Mouse (Mus musculus) frontal cortex, postnatal 10 days (tissue): ENCODE data around the gene Mthfsd.

Experiments
- DNase-seq, 2 experiments: peaks; one replicate each; pipeline ENCODE4 v3.0.0; 2022; ENCODE audit warnings: low spot score in 2 of 2, mixed read lengths in 1 of 2

The Mthfsd gene

DNA sequence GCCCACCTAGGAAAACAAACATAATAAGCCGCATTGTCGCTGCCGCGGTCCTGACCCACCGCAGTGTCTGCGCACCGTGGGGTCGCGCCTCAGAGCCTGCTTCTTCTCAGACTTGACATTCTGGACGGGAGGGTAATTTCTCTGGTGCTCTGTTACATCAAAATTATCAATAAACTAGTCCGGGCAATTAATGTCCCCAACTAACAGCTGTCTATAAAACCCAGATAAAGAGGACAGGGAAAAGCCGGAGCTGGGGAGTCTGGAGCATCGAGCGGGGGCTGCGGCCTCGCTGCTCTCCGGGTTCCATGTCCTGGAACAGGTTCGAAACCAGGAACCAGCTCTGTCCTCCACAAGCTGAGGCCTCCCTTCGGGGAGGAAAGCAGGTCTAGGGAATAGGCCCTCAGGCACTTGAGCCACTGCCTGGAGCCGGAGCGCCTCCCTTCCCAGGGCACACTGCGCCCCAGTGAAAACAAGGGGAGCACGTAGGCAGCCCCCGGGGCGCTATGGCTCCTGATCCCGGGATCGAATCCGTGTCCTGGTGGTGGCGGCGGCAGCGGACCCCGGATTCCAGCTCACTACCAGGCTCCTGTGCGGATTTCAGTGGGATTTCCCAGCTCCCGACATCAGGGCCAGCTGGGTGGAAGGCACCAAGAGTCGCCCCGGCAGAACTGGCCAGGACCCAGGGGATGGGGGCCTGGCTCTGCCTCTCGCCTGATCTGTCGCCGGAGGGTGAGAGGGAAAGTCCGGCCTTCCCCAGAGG is 19.1 kb downstream of the Mthfsd start:
- DNase-seq, result no peak

GRCm38 (mm10) chr8:121088281-121088680 is 19.9 kb downstream of the Mthfsd start:
- DNase-seq, result no peak

- DNase-seq, result no peak
These were observed 21.9 kb downstream of the Mthfsd start for GRCm38 (mm10) chr8:121086004-121086900.

GRCm38 (mm10) chr8:121085561-121085960 is 22.6 kb downstream of the Mthfsd start:
- DNase-seq, result no peak

DNA sequence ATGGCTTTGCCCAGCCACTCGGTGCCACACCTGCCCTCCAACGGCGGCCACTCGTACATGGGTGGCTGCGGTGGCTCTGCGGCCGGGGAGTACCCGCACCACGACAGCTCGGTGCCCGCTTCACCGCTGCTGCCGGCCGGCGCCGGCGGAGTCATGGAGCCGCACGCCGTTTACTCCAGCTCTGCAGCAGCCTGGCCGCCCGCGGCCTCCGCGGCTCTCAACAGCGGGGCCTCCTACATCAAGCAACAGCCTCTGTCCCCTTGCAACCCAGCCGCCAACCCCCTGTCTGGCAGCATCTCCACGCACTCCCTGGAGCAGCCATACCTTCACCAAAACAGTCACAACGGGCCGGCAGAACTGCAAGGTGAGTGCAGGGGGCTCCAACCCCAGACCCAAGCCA is 23.2 kb downstream of the Mthfsd start:
- no peak for DNase-seq

GRCm38 (mm10) chr8:121084210-121084951 is 23.8 kb downstream of the Mthfsd start, which contains the start of gene Foxf1:
TSS of gene Foxf1 (plus strand) at chr8:121084386.
- no peak for DNase-seq

- DNase-seq, result no peak
These were observed 24.3 kb downstream of the Mthfsd start for GRCm38 (mm10) chr8:121083936-121084209.

DNA sequence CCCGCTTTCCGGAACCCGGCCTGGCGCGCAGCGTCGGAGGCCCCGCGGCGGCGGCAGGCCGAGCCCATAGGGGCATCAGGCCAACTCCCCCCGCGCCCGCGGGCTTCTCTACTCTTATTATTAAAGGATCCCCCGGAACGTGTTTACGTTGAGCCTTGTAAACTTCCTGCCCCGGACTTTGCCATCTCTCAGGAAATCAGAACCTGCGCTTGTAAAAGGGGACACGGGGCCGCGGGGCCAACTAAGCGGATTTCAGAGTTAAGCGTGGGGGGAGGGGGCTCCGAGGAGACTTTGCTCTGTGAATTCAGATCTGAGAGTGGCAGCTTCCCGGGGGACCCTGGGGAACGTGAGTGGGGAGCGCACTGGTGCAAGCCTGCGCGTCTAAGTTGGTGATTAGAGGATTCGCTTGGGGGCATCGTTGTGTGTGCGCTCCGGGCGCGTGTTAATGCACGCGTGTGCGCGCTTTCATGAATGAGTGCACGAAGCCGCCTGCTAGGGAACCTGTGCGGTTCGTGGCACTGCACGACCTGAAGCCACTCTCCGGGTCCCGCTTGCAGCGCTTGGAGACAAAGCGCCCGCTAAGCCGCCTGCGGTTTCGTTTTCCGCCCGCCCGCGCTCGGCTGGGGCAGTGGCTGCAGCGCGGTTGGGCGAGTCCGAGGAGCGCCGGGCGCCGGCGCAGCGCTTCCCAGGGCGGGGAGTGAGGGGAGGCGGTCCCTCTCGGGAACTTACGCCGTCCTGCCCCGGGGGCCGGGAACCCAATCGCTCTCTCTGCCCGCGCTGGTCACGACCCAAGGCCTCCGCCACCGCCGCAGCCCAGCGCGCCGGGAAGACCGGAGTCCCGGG is 24.9 kb downstream of the Mthfsd start:
- no peak for DNase-seq

GRCm38 (mm10) chr8:121082218-121083092 is 25.7 kb downstream of the Mthfsd start:
- DNase-seq, result no peak

DNA sequence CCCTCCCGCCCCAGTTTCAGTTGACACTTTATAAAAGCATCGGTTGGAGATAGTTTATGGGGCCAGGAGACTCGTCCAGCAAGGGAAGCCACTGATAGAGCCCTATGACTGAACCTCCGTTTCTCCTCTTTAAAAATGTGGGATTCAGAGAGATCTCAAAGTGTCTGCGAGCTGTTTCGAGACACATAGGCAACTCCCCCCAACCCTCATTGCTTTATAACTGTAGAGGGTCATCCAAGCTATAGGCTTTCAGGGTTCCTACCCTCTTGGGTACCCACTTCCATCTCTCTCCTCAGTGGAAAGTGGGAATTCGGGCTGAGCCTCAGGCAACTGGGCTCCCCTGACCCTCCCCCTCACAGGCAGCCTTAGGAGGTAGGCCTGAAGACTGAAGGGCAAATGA is 26.8 kb downstream of the Mthfsd start:
- no peak for DNase-seq

GRCm38 (mm10) chr8:121080361-121081090 is 27.7 kb downstream of the Mthfsd start:
- DNase-seq, result no peak

DNA sequence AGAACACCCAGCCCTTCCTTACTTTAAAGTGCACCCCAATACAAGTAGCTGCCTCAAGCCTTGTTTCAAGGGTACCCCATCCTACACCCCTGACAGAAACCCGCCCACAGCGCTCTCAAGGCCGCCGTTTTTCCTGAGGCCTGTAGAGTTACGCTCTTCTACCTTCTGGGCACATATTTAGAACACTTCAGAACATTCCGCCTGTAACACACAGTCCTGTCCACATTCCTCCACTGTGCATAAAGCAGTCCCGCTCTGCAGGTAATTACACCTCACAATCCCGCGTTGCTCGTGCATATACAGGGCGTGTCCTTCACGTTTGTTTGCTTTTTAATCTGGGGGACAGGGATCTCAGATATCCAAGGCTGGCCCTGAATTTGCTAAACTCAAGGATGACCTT is 28.2 kb downstream of the Mthfsd start:
- no peak for DNase-seq

- no peak for DNase-seq
These were observed 29.0 kb downstream of the Mthfsd start for GRCm38 (mm10) chr8:121079201-121079600.

DNA sequence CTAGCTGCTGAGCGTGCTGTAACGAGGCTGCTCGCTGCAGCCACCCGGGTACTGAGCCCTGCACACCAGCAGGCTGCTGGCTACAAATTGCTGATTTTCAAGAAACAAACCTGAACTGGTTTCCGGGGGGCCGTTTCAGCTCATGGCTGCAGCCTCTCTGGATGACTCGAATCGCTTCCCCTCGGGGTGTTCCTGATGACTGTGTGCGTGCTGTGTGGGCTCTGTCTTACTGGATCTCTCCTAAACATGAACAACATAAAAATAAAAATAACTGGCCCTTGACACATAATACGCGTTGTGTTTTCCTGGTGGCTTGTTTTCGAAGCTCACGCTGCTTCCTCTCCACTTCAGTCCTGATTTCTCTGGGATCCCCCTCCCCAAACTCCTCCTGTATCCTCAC is 29.5 kb downstream of the Mthfsd start:
- DNase-seq, result no peak

- no peak for DNase-seq
These were observed 31.6 kb downstream of the Mthfsd start for GRCm38 (mm10) chr8:121076555-121076954.

DNA sequence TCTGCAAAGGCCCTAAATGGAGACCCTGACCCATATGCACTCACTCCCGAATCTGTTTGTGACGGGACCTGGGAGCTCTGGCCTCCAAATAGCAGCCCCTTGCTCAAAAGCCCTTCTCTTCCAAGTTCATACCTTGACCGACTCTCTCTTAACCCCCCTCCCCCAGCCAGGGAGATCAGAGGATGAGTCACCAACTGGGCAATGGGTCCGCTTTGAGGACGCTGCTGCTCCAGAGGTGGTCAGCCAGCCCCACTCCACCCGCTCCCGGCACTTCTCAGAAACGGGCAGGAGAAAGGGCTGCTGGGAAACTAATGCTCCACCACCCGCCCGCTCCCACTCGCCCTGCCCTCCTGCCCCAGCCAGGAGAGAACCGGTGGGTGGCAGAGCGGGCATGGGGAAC is 32.3 kb downstream of the Mthfsd start:
- DNase-seq, result no peak

GRCm38 (mm10) chr8:121074848-121075145 is 33.4 kb downstream of the Mthfsd start:
- DNase-seq, result no peak

DNA sequence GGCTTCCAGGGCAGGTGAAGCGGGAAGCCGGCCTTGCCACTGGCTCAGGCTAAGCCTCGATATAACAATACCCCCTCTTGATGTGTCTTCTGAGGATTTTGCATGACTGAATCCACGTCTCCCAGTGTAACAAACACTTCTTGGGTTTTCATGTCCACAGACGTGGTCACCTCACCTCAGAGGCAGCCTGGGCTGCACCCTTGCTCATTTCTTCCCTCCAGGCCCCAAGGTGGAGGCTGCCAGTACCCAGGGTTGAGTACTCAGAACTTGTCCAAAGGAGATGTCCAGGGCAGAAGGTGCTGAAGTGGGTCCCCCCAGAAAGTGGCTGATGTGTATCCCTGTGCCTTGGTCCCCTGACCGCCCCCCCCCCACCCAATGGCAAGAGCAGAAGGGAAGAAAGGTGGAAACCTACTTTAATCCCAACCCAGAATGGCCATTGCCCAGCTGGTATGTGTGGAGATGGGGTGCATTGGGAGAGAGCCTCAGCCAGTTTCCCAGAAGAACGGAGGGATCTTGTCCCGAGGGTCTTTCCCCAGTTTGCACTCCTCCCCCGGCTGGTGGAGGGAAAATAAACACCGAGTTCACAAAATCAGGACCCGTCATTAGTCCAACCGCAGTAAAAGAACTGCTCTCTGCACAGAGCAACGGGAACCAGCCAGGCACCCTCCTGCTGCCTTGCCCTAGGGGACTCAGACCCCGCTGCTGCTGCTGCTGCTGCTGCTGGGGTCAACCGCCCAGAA is 33.9 kb downstream of the Mthfsd start:
- DNase-seq, result no peak
